Mouse (Mus musculus): ENCODE results near the gene Gm10334.
"Not testable (repeated sequence)": the region's sequence is repeated elsewhere in the genome, so short reads cannot be mapped to it uniquely, and the experiment has no call there.

The Gm10334 gene

GRCm38 (mm10) chr6:41446045-41446444 is at the start of gene Gm10334:
Gene Gm10334 (minus strand): TSS chr6:41446145.
- not testable (repeated sequence) for DNase-seq (ENCODE audit: low read depth)

DNA sequence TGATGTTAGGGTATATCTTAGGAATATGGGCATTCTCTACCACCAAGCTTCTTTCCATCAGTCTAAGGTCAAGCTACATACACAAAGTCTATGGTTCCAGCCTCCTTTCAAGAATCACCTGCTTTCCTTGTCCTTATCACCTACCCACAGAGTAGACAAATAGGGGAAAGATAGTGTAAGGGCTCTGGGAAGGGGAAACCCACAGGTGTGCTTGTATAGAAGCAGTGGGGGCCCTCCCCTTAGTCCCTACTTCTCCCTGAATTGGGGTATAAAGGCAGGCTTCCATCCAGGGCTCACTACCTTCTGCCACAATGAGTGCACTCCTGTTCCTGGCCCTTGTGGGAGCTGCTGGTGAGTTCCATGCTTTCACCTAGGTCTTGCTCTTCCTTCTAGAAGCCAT is 12.7 kb upstream of the Gm10334 start, which contains the start of gene Prss1:
Gene Prss1 (plus strand): TSS at position 301 of the 400 bp plus-strand sequence.
- DNase-seq (ENCODE audit: low read depth) = not testable (repeated sequence)

- not testable (repeated sequence) for DNase-seq (ENCODE audit: low read depth)
Measured at GRCm38 (mm10) chr6:41442261-41442660, 3.7 kb downstream of the Gm10334 start.
